8 mouse cellular contexts compared by ENCODE assay signal in genomic region chr11:9010853-9011339, GRCm38 (mm10). TPM values are rescaled to one million over a fixed set of nuclear protein-coding genes. Genes with fewer than 3 reads are reported as not detected.
A peak's percentile ranks its signal among the peaks of the same experiment; 100 is the strongest.
DNase-seq lines count a peak whose midpoint lies in the region; ATAC-seq and TF ChIP-seq lines count a peak whose summit lies in the region.

Gene Hus1 (minus strand): TSS chr11:9011191.

- no peaks in the 10 kb centered on the region for H3K27me3 ChIP-seq in heart, embryonic 11.5 days (ENCODE audit: control insufficient read depth, insufficient read depth, low read length)
- H3K27me3 ChIP-seq in kidney, embryonic 16.5 days (ENCODE audit: insufficient read depth, low read length) = no peaks in the 10 kb centered on the region; the same call in 1 of the 2 replicates
- no peaks in the 10 kb centered on the region for H3K27me3 ChIP-seq in liver, adult 2 months (ENCODE audit: control insufficient read depth, insufficient read depth, low read length)
- H3K27me3 ChIP-seq in myocyte (ENCODE audit: control insufficient read depth, insufficient read depth, insufficient read length) = no peaks in the 10 kb centered on the region
- H3K27me3 ChIP-seq in splenic B cell, adult 2 months (ENCODE audit: control insufficient read depth, insufficient read depth, low read length, poor library complexity, severe bottlenecking) = no peaks in the 10 kb centered on the region

- H3K9me3 ChIP-seq in heart, embryonic 11.5 days (replicated peaks; ENCODE audit: control insufficient read depth, low read length) = no peaks in the 10 kb centered on the region
- H3K9me3 ChIP-seq in kidney, embryonic 16.5 days (ENCODE audit: low read length) = no peaks in the 10 kb centered on the region

- DNase-seq in B cell, adult 2 months = peak; percentile 82 to 85
- peak; percentile 93 for DNase-seq in brain, adult 2 months (ENCODE audit: low read depth, low spot score)
- peak; percentile 82 for DNase-seq in liver, adult 2 months (ENCODE audit: extremely low read depth, low read depth, low spot score)
- DNase-seq in splenic B cell, adult 2 months (ENCODE audit: low read depth, low spot score) = peak; percentile 73

- peak within 1 kb of the TSS; percentile 82 for H3K4me3 ChIP-seq in heart, embryonic 11.5 days (ENCODE audit: low read depth, low read length)
- peak within 1 kb of the TSS; percentile 69 for H3K4me3 ChIP-seq in kidney, embryonic 16.5 days (ENCODE audit: low read length)
- peak within 1 kb of the TSS; percentile 95 for H3K4me3 ChIP-seq in liver, adult 2 months (ENCODE audit: insufficient read depth, low read depth, low read length)
- peak within 1 kb of the TSS; percentile 85 for H3K4me3 ChIP-seq in myocyte

- H3K4me1 ChIP-seq in heart, embryonic 11.5 days (ENCODE audit: control insufficient read depth, insufficient read depth, low read length) = peaks cover 8% of the 10 kb centered on the region
- peaks cover 9% of the 10 kb centered on the region for H3K4me1 ChIP-seq in kidney, embryonic 16.5 days (ENCODE audit: insufficient read depth, low read length)
- H3K4me1 ChIP-seq in liver, adult 2 months (ENCODE audit: control insufficient read depth, insufficient read depth, low read length) = no peaks in the 10 kb centered on the region

- H3K9ac ChIP-seq in heart, embryonic 11.5 days (ENCODE audit: low read depth, low read length) = peak within 1 kb of the TSS; percentile 96
- H3K9ac ChIP-seq in kidney, embryonic 16.5 days (replicated peaks; ENCODE audit: low read length) = peak within 1 kb of the TSS; percentile 82
- peak within 1 kb of the TSS; percentile 94 for H3K9ac ChIP-seq in liver, adult 2 months (ENCODE audit: low read depth, low read length)

- no peaks in the 10 kb centered on the region for H3K79me2 ChIP-seq in liver, adult 2 months (ENCODE audit: control insufficient read depth, insufficient read depth, low read length)
- H3K79me2 ChIP-seq in myocyte (ENCODE audit: control insufficient read depth, insufficient read depth) = no peaks in the 10 kb centered on the region

- ATAC-seq in erythroblast, adult 5-6 weeks (replicated peaks; ENCODE audit: low FRiP score, poor library complexity, severe bottlenecking) = peak; percentile 99
- peak; percentile 93 for ATAC-seq in heart, embryonic 11.5 days (replicated peaks; ENCODE audit: insufficient number of reproducible peaks, low FRiP score, low TSS enrichment)
- ATAC-seq in kidney, embryonic 16.5 days (ENCODE audit: low FRiP score, low TSS enrichment) = peak; percentile 98

- peak; percentile 63 for TF ChIP-seq POLR2A in liver, adult 2 months (IDR thresholded peaks at IDR 0.05; ENCODE audit: extremely low read depth, insufficient read depth, low read length)
- TF ChIP-seq POLR2A in myocyte (IDR thresholded peaks at IDR 0.05; ENCODE audit: insufficient read length, low read depth) = peak; percentile 90

- TF ChIP-seq CTCF in liver, adult 2 months (IDR thresholded peaks at IDR 0.05; ENCODE audit: low read depth, low read length) = no peak

- peak within 1 kb of the TSS; percentile 70 for H3K4me2 ChIP-seq in heart, embryonic 11.5 days
- peak within 1 kb of the TSS; percentile 63 for H3K4me2 ChIP-seq in kidney, embryonic 16.5 days (replicated peaks; ENCODE audit: low read depth, low read length)
- H3K4me2 ChIP-seq in myocyte (ENCODE audit: low read depth) = peak within 1 kb of the TSS; percentile 98

- 0 out of 2 replicates have a peak, but pooled peaks cover 2% of the 10 kb centered on the region for H3K36me3 ChIP-seq in heart, embryonic 11.5 days (ENCODE audit: control insufficient read depth, insufficient read depth, low read length)
- H3K36me3 ChIP-seq in kidney, embryonic 16.5 days (ENCODE audit: insufficient read depth, low read length) = peaks cover 15% of the 10 kb centered on the region
- H3K36me3 ChIP-seq in liver, adult 2 months (ENCODE audit: control insufficient read depth, insufficient read depth, low read length) = peaks cover 10% of the 10 kb centered on the region
- H3K36me3 ChIP-seq in myocyte (ENCODE audit: control insufficient read depth, insufficient read depth) = peaks cover 5% of the 10 kb centered on the region
- H3K36me3 ChIP-seq in splenic B cell, adult 2 months (ENCODE audit: control insufficient read depth, insufficient read depth, low read length, poor library complexity, severe bottlenecking) = 0 out of 2 replicates have a peak, but pooled peaks cover 2% of the 10 kb centered on the region

- peak within 1 kb of the TSS; percentile 58 for H3ac ChIP-seq in myocyte (ENCODE audit: control insufficient read depth, insufficient read length)

- peak within 1 kb of the TSS; percentile 90 for H3K27ac ChIP-seq in heart, embryonic 11.5 days (ENCODE audit: low read depth, low read length)
- peak within 1 kb of the TSS; percentile 95 for H3K27ac ChIP-seq in kidney, embryonic 16.5 days (ENCODE audit: low read length)
- H3K27ac ChIP-seq in liver, adult 2 months (replicated peaks; ENCODE audit: insufficient read depth, low read depth, low read length) = peak within 1 kb of the TSS; percentile 83

- WGBS in heart, embryonic 11.5 days (ENCODE audit: insufficient replicate concordance) = 0% methylated on average over 43 of the region's 43 CpGs
- under 1% methylated on average over 43 of the region's 43 CpGs for WGBS in kidney, embryonic 16.5 days
- WGBS in liver, adult 2 months = under 1% methylated on average over 43 of the region's 43 CpGs

TF ChIP-seq in myocyte, 11 proteins besides CTCF, POLR2A, EP300 and RAD21:
- TF ChIP-seq TCF12 (IDR thresholded peaks at IDR 0.05; ENCODE audit: insufficient read depth, poor library complexity, severe bottlenecking) (no peak), MAX (IDR thresholded peaks at IDR 0.05; ENCODE audit: low read depth) (no peak), REST (IDR thresholded peaks at IDR 0.05; ENCODE audit: insufficient read depth, insufficient read length) (no peak), POLR2AphosphoS2 (IDR thresholded peaks at IDR 0.05; ENCODE audit: insufficient read length, low read depth) (peak; percentile 81), MYOD1 (IDR thresholded peaks at IDR 0.05; ENCODE audit: control insufficient read depth in 1 of 3, insufficient read length in 2 of 3, low read depth in 2 of 3) (no peak), MYOG (IDR thresholded peaks at IDR 0.05; ENCODE audit: control insufficient read depth in 1 of 3, insufficient read depth in 1 of 3, insufficient read length in 2 of 3, low read depth in 2 of 3) (peak in 2 of 3 experiments; percentile 10 to 55), USF1 (IDR thresholded peaks at IDR 0.05; ENCODE audit: low read depth) (no peak), TCF3 (IDR thresholded peaks at IDR 0.05; ENCODE audit: insufficient read length, low read depth) (no peak), E2F4 (IDR thresholded peaks at IDR 0.05; ENCODE audit: insufficient read depth) (peak; percentile 41), CEBPB (IDR thresholded peaks at IDR 0.05; ENCODE audit: insufficient read depth, poor library complexity, severe bottlenecking) (no peak), SRF (IDR thresholded peaks at IDR 0.05; ENCODE audit: control insufficient read depth, insufficient read length, low read depth) (no peak)
TF ChIP-seq in myocyte: peak in this region for 3.

RNA-seq across cellular contexts. Expression of gene Hus1, which starts in this region (rescaled TPM):
- total RNA-seq in erythroblast, adult 5-6 weeks (2015; ENCODE audit: low replicate concordance) = 4.4 and 5.0 TPM in 2 replicates
- 5.2 and 9.3 TPM in 2 replicates for total RNA-seq in erythroblast, adult 5-6 weeks (2017; ENCODE audit: low replicate concordance)
- 14.5 and 15.7 TPM in 2 replicates for polyA plus RNA-seq in heart, embryonic 11.5 days (2014; fragmentation: Nextera tagmentation; extraction: Ambion mirVana)
- 20.5 and 23.3 TPM in 2 replicates for polyA plus RNA-seq in kidney, embryonic 16.5 days (2015; fragmentation: Nextera tagmentation; extraction: Ambion mirVana)
- total RNA-seq in liver, adult 2 months (2014; rRNA removed) = 4.1 and 4.9 TPM in 2 replicates
- 2.9 and 3.3 TPM in 2 replicates for polyA plus RNA-seq in liver, adult 2 months (2012; rRNA removed)
- 4.1 TPM for polyA plus RNA-seq in myocyte (2012; fragmentation: generic; extraction: Trizol)

Comparison
In these comparisons a context has a peak if more than half of its experiments do, and no peak if none do; other contexts are left out.
1. Peak in every context shown above with its lines: DNase-seq, ATAC-seq, H3K4me3 ChIP-seq and H3K27ac ChIP-seq.